Mouse (Mus musculus) fibroblast of lung, adult 2 months (primary cell): ENCODE data around the gene Cd22.
"Not testable (repeated sequence)": the region's sequence is repeated elsewhere in the genome, so short reads cannot be mapped to it uniquely, and the experiment has no call there.

Source experiments
- DNase-seq: peaks from one replicate; pipeline ENCODE4 v3.0.0-alpha.2; 2011; ENCODE audit warnings: low read depth

The Cd22 gene

DNA sequence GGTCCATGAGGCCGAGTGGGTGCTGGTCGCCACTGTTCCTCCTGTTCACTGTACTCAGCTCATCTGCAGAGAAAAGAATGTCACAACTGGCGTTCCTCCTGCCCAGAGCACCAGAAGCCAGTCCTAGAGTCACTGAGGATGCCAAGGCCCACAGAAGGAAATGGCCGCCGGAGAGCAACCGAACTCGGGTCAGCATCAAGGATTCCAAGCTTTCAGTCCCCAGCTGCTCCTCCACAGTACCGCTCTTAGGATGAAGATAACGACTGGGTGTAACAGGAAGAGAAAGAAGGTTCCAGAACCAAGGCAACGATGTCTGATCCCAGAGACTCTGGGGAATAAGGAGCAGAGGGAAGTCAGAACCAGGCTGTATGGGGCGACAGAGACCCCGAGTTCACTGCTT is 18.7 kb downstream of the Cd22 start, which contains the start of gene Ffar1:
Gene Ffar1, minus strand, starts transcription at position 101 of the 400 bp plus-strand sequence.
- no peak for DNase-seq

DNA sequence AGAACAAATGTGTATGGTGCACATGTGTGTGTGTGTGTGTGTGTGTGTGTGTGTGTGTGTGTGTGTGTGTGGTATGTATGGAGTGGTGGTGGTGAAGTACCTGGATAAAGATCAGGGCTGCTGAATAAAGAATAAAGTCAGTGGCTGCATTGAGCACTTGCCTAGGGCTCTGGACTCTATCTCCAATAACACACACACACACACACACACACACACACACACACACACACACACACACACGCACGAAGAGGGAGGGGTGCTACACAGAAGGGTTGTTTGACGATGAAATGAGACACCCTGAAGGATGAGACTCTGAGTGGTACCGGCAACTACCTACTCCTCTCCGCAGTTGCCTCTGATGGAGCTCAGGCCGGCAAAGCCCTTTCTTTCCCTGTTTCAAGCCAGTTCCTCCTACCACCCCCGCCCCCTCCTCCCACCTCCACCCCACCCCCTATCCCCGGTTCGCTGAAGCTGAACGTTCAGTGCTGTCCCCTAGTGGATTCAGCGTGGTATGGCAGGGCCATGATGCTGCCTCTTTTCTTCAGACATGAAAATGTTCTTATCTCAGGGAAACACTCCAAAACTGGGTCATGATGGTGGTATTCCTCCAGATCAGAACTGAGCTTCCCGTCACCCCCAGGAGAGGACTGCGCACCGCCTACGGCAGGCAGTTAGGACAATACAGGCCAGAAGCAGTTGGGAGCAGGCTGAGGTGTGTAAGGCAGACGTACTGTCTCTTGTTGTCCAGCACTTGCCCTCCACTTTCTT is 20.3 kb downstream of the Cd22 start:
- no peak for DNase-seq

DNA sequence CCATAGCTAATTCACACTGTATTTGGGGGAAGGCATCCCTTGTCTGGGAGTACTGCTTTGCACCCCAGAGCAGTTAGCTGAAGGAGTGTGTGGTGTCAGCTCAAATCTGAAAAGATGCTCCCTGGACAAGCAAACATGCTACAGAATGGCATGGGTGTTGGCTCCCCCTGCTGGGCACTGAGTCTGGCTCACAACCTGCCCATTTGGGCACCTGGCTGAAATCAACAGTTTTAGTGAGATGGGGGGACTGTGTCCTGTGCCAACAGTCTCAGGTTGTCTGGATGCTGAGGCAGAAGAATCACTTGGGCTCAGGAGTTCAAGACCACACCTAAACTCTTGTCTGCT is 20.9 kb downstream of the Cd22 start:
- no peak for DNase-seq

DNA sequence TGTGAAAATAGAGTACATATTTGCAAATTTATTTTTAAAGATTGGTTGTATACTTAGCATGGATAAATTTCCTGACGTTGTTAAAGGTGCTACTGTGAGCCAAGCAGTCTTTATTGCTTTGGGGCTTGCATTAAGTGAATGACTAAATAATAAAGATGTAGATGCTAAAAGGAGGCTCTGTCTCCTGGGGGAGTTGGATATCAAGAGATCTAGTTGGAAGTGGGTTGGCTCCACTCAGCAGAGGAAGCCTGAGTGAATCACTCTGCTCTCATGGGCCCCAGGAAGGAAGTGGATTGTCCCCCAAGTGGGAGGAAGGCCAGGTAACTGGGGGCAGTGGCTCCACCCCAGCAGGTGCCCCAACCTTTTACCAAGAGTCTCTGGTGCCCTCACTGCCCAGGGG is 22.4 kb downstream of the Cd22 start:
- no peak for DNase-seq

DNA sequence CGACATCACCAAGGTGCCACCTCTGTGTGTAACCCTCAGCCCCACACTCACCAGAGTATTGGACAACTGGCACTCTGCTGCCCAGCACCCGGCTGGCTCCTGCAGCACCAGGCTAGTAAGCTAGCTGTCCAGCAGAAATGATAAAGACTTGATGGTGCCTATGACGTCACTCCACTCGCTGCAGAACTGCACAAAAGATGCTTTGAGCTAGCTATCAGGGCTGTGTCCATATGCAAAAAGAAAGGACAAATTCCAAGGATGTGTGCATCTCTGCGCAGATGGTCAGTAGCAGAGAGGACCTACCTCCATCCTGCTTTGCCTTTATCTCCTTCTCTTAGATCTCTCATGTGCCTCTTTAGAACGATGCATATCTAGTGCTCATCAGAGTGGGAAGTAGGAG is 24.1 kb downstream of the Cd22 start, which contains the start of gene Ffar3:
Gene Ffar3, minus strand, starts transcription at position 101 of the 400 bp plus-strand sequence.
- no peak for DNase-seq

DNA sequence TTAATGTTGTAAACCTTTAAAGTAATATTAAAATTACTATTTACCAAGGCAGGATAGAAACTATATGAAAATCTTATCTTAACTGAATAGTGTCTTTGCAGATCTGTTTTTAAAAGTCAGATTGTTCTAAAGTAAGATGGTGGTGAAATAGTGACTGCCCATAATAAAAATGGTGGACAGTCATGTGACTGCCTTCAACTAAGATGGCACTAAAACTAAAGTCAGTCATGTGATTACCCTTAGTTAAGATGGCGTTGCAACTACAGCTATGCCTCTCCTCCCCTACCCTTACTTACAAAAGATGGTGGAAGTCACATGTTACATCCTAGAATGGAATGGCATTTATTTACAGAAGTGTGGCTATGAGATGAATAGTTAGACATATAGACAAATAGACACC is 28.7 kb downstream of the Cd22 start:
- no peak for DNase-seq

DNA sequence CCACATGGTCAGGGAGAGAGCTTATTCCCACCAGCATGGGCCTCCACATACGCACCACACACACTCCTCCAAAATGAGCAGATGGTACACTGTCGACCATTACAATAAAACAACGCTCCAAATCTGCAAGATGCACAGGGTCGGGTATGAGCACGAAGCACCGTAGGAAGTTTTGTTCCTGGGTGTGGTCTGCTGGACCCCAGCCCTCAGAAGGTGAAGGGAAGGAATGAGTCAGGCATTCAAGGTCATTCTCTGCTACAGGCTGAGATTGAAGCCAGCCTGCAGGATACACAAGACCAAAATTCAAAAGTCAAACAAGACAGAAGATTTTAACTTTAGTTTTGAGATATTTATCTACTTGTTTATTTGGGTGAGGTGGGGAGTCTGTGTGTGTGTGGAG is 32.2 kb downstream of the Cd22 start:
- no peak for DNase-seq

DNA sequence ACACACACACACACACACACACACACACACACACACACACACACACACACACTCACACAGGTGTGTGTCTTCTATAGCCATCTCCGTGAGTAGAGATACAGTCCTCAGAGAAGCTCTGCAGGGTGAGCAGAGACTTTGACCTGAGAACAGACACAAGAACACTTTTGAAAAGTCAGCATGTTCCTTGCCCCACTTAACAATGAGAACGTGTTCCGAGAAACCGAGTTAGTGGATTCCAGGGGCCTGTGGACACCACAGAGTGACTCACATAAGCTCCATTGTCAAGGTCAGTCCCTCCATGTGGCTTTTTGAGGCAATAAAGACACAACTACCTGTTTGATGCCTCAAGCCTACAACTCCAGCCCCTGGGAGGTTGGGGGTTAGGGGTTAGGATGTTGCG is 32.8 kb downstream of the Cd22 start:
- DNase-seq, result no peak

DNA sequence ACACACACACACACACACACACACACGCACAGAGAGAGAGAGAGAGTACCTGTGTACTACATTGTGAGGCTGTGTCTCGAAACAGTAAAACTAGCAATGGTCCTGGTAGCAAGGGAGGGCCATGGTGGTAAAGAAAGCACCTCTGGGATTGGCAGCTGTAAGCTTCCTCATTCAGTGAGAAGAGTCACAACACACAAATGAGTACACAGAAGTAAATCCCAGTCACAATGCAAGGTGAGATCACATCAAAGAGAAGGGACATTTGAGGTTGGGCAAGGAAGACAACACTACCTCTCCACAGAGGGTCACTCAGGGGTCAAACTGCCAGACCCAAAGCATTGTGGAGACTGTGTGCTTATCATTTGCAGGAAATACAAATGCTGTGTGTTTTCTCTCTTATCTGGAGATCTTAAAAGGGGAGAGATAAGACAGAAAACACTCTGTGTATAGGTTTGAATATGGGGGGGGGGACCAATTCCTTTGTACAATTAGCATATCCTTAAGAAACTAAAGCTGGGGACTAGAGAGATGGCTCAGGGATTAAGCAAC is 33.6 kb downstream of the Cd22 start:
- DNase-seq, result no peak

DNA sequence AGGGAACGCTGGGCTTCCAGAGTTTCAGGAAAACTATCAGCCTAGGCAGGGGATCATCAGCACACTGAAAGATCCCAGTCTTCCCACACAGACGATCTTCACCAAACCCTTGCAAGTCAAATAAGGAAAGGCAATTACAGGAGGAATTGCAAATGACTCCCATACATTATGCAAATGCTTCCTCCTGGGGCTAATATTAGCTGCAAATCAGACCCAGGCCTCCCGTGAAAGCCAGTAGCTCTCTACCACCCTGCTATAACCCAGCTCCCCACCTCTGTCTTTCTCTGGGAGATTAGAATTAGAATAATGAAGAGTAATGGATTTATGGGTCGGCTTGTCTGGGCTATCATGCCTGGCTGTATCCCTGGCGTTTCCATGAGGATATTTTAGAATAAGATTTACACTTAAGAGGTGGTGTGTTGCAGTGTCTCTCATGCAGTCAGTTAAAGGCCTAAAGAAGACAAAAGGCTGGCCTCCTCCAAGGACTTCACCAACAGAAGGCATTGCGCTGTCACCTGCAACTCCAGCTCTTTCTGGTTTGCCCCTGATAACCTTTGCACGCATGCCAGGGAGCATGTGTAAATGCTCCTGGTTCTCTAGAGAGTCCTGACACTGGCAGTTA is 35.4 kb downstream of the Cd22 start:
- no peak for DNase-seq

DNA sequence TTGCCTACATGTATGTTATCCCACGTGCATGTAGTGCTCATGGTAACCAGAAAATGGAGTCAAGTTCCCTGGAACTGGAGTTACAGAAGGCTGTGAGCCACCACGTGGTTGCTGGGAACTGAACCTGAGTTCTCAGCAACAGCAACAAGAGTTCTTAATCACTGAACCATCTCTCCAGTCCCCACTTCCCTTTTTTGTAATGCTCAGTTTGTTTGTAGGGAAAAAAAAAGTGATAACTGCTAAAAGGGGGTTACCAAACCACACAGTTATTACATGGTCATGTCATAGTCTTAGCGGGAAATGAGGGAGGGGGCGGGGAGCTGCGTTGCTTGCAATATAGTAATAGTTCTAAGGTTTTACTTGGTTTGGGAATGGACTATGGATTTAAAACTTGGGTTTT is 38.0 kb downstream of the Cd22 start:
- no peak for DNase-seq

DNA sequence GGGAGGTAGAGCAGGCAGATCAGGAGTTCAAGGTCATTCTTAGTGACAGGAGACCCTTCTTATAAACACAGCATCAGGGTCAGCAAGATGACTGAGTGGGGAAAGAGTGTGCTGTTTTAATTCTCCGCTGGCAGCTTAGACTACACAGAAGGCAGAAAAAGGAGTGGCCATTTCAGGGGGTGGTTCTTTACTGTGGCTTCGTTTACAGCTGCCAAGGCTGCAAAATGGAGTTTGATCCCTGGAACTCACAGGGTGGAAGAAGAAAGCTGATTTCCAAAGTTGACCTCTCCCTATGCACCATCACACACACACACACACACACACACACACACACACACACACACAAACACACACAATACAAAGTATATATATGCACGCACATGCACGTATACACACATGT is 38.8 kb downstream of the Cd22 start:
- no peak for DNase-seq

DNA sequence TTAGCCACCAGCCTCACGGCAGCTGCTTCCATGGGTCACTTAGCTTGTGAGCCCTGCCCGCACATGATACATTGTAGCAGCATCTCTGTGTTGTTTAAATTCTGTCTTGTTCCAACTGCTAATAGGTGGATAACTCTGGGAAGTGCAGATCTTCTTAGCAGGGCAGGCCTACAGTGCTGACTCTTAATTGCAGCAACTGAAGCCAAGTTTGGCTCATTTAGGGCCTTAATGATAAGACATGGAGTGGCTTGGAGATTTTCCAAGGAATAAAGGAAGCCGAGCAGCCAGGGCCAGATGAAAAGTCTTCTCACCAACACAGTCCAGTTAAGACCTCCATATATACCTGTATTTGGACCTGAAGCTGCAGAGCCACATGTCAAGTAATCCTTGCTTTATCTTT is 39.8 kb downstream of the Cd22 start:
- no peak for DNase-seq

DNA sequence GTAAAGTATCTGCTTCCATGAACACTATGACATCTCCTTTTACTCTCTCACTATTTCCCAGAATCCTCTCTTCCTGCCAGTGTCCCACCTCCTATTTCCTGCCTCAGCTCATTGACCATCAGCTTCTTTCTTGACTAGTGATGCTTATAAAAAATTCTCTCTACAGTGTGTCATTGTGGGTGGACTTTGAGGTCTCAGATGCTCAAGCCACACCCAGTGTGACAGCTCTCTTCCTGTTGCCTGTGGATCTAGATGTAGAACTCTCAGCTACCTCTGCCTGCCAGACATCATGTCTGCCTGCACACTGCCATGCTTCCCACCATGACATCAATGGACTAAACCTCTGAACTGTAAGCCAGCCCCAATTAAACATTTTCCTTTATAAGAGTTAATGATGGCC is 42.9 kb downstream of the Cd22 start:
- DNase-seq, result no peak

DNA sequence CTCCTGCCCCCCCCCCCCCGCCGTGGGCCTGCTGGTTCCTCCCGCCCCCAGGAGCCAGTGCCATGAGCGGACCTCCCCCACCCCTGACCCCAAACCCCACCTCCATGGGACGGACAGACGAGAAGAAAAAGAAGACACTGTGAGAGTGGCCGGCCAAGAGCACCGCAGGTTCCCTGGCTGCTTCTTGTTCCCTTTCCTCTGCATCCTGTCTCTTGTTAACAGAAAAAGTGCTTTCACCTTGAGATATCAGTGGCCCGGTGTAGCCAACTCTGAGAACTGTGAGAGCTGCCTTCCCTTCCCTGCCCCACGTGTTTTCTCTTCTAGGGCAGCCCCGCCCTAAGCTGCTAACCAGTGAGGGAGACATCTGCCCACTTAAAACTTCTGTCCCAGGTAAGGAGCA is 47.5 kb downstream of the Cd22 start:
- DNase-seq, result not testable (repeated sequence)

DNA sequence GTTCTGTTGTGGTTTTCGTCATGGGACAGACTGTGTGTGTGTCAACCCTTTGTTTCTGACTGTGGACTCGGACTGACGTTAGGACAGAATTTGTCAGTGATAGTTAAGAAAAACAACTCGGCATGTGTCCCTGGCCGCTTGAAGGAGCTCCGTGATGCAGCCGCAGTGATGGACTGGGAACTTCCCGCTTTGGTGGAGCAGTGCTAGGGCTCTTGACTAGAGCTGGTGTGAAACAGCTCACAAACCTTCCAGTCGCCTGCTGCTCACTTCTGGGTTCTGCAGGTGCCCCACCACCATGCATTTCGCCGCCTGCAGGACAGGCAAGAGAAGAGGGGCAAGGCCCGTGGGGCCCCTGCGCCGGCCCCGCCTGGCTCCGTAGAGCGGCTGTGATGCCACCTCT is 47.9 kb downstream of the Cd22 start:
- DNase-seq, result no peak

DNA sequence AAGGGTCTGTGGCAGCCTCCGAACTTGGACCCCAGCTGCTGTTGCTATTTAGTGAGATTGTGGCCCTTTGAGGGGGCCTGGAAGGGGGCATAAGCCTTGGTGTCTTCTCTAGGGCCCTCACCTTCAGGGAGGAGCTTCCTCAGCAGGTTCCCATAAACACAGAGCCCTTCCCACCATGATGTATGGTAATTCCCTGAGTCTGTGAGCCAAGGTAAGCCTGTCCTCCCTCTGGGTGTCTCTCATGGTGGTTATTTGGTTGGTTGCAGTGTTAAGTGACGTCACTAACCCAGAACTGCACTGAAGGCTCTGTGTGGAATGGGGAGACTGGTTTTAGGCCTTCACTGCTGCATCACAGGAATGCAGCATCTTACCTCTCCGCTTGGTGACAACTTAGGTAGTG is 50.7 kb downstream of the Cd22 start:
- no peak for DNase-seq

DNA sequence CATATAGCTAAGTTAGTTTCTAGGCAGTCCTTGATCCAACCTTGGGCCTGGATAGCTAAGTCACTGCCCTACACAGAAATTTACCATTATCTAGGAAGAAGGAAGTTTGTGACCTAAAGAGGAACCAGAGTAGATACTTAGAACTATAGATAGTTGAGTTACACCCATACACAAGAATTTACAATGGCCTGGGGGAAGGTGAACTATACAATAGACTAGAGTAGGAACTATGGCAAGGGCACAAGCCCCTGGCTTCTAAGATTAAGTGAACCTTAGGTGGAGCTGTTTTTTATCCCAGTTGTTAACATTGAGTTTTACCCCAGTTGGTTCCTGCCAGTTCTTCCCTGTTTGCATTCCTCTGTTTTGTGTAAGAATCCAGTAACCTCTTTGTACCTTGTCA is 51.3 kb downstream of the Cd22 start:
- not testable (repeated sequence) for DNase-seq

DNA sequence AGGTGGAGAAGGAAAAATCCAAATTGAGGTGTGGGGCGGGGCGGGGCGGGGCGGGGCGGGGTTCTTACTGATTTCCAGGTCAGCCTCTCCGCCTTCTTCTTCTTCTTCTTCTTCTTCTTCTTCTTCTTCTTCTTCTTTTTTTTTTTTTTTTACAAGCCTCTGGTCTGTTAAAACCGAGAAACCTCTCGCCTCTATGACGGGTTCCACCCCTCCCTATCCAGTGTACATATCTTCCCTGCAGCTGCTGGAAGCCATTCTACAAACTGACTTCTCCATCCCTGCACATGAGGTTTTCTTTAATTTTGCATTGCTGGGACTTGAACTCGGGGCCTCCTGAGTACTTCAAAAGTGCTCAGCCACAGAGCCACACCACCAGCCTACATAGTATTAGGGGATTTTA is 53.5 kb downstream of the Cd22 start:
- no peak for DNase-seq

DNA sequence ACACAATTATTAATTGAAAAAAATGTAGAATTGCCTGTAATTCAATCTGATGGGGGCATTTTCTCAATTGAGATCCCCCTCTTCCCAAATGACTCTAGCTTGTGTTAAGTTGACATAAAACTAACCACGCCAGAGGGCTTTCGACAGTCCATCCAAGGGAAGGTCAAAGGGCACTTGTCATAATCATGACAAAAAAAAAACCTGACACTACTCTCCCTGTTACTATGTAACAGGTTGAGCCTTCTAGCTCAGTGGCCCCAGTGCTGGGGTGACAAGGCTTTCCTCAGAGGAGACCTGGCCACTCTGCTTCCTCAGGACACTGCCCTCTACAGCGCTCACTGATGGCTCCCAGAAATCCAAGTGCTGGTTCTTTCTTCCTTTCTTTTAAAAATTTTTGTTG is 55.8 kb downstream of the Cd22 start:
- DNase-seq, result no peak

DNA sequence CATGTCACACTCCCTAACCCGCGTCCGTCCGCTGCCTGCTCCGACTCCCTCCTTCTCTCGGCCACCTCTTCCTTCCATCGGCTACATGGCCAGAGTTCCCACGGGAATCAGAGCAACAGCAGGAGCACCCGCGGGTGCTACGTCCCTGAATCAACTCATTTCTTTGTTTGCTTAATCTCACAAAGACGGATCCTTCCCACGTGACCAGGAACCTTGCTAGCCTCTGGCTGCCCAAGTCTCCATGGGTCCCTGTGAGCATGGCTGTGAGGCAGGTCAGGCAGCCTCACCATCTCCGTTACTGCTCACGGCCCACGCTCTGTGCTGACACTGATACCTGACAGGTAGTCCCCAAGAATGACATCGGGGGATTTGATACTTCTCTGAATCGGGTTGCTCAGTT is 56.5 kb downstream of the Cd22 start, which contains the start of gene Ffar2:
Gene Ffar2, minus strand, starts transcription at position 101 of the 400 bp plus-strand sequence.
- no peak for DNase-seq

DNA sequence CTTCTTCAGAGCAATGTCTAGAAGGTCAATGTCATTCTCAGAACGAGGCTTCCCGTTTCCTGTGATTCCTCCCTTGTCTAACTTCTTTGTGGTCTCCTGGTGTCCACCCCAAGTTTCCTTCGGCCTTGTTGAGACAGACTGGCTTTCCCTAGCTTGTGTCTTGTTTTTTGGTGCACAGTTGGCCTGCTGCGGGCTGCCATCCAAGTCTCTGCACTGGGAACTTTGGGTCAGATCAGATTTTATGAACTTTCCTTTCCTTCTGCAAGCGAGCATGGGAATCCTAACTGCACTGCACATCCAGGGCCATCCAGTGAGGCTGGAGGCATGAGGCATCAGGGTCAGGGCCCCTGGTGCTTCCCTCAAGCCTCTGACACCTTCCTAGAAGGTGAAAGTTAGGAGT is 58.6 kb downstream of the Cd22 start:
- DNase-seq, result no peak

DNA sequence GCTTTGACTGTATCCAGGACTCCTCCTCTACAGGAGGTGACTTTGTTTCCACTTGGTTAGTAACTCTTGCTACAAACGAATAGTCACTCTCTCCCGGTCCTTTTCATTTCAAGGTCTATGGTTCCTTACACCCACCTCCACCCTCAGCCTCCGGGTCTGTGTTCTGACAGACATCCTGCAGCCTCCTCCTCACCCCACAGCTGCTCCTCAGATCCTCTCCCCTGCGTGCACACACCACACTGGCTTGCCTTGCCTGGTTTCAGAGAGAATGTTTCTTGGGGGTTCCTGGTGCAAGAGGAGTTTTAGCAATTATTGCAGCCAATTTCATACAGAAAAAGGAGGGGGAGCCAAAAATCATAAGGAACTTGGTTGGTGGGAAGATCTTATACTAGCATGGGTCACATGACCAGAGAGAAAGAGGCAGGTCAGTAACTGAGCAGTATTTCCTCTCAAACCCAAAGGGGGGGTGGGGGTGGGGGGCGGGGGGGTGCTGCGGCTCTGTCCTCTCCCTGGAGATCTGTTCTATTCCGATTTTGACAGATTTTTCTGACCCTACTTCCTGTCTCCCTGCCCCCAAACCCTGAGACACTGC is 59.2 kb downstream of the Cd22 start:
- no peak for DNase-seq
